8 mouse cellular contexts compared by ENCODE assay signal in genomic region chr9:21615617-21616231, GRCm38 (mm10). TPM values are rescaled to one million over a fixed set of nuclear protein-coding genes. Genes with fewer than 3 reads are reported as not detected.
DNase-seq lines count a peak whose midpoint lies in the region; ATAC-seq lines count a peak whose summit lies in the region.

Gene Smarca4 (plus strand): TSS chr9:21616169.

- H3K4me2 ChIP-seq in hindbrain, embryonic 16.5 days (ENCODE audit: low read length) = peak within 1 kb of the TSS; percentile 80

- H3K27ac ChIP-seq in hindbrain, embryonic 16.5 days (ENCODE audit: low read depth, low read length) = peak within 1 kb of the TSS; percentile 98
- H3K27ac ChIP-seq in macrophage = peak within 1 kb of the TSS; percentile 84

- peak within 1 kb of the TSS; percentile 72 for H3K4me3 ChIP-seq in hindbrain, embryonic 16.5 days (ENCODE audit: low read length)
- H3K4me3 ChIP-seq in macrophage (ENCODE audit: inconsistent target) = peak within 1 kb of the TSS; percentile 76

- peaks cover 13% of the 10 kb centered on the region for H3K4me1 ChIP-seq in hindbrain, embryonic 16.5 days (ENCODE audit: control insufficient read depth, insufficient read depth, low read depth, low read length)

- DNase-seq in WW6 (ENCODE audit: low read depth, low spot score) = peak; percentile 98
- DNase-seq in cerebellum, postnatal 4 days (ENCODE audit: low spot score in 2 of 2) = peak; percentile 99 to 100
- peak; percentile 99 for DNase-seq in gastrocnemius, adult 18-20 months (ENCODE audit: low spot score)
- peak; percentile 100 for DNase-seq in left cerebral cortex, adult 18-20 months (ENCODE audit: low spot score in 2 of 2)
- peak; percentile 100 for DNase-seq in right cerebral cortex, adult 18-20 months
- DNase-seq in urinary bladder, postnatal 10 days (ENCODE audit: low spot score) = peak; percentile 95

- peak; percentile 96 for ATAC-seq in hindbrain, embryonic 16.5 days

- WGBS in hindbrain, embryonic 16.5 days = under 1% methylated on average over 44 of the region's 45 CpGs
- under 1% methylated on average over 22 of the region's 45 CpGs for WGBS in macrophage (ENCODE audit: missing documents)

- no peaks in the 10 kb centered on the region for H3K27me3 ChIP-seq in hindbrain, embryonic 16.5 days (replicated peaks; ENCODE audit: control insufficient read depth, insufficient read depth, low read length)

- H3K9me3 ChIP-seq in hindbrain, embryonic 16.5 days (ENCODE audit: control insufficient read depth, low read length) = no peaks in the 10 kb centered on the region

- peaks cover 43% of the 10 kb centered on the region for H3K79me2 ChIP-seq in macrophage (ENCODE audit: inconsistent target)

- no peaks in the 10 kb centered on the region for H3K36me3 ChIP-seq in hindbrain, embryonic 16.5 days (ENCODE audit: control insufficient read depth, insufficient read depth, low read length)
- no peaks in the 10 kb centered on the region for H3K36me3 ChIP-seq in macrophage (ENCODE audit: inconsistent target)

- H3K9ac ChIP-seq in hindbrain, embryonic 16.5 days (ENCODE audit: low read depth, low read length) = peak within 1 kb of the TSS; percentile 89

RNA-seq across cellular contexts. Expression of gene Smarca4, which starts in this region (rescaled TPM):
- total RNA-seq in gastrocnemius, adult 18-20 months (2021) = 10 to 100 TPM; 38.6 to 42.1 TPM
- 109 and 130 TPM in 2 replicates for polyA plus RNA-seq in hindbrain, embryonic 16.5 days (2015; fragmentation: Nextera tagmentation; extraction: Ambion mirVana)
- total RNA-seq in left cerebral cortex, adult 18-20 months (2021) = 100 to 1,000 TPM; 108 to 114 TPM
- total RNA-seq in macrophage (2018; cell fraction: chromatin; rRNA removed) = 100 to 1,000 TPM; 103 to 272 (median 156) TPM
- total RNA-seq in macrophage (2018; cell fraction: cytosol; rRNA removed) = 10 to 100 TPM; 53.9 to 94.0 (median 73.8) TPM
- total RNA-seq in macrophage (2018; cell fraction: nucleus; rRNA removed) = 100 to 1,000 TPM in 17 of 26 experiments, 10 to 100 TPM in 9; 78.1 to 137 (median 108) TPM
- 55.9 to 76.6 TPM (median 68.5 TPM) in 3 replicates for polyA plus RNA-seq in macrophage (2018)

Comparison
In these comparisons a context has a peak if more than half of its experiments do, and no peak if none do; other contexts are left out.
1. Peak in every context shown above with its lines: DNase-seq, ATAC-seq, H3K4me3 ChIP-seq and H3K27ac ChIP-seq.